Mouse (Mus musculus): Measurements from ENCODE around the gene Gm35549. TPM values are rescaled to one million over a fixed set of nuclear protein-coding genes. Genes with fewer than 3 reads are reported as not detected.
A peak's percentile ranks its signal among the peaks of the same experiment; 100 is the strongest.

The Gm35549 gene
- polyA plus RNA-seq, 1 experiment from 2014 or later: 0.28 TPM

- Histone ChIP-seq H3K9me3 (no peaks in the 10 kb centered on the region), H3K4me1 (replicated peaks) (no peaks in the 10 kb centered on the region), H3K27ac (no peak overlapping the region), H3K4me2 (replicated peaks) (no peak overlapping the region), H3K4me3 (replicated peaks) (no peak overlapping the region), H3K36me3 (peaks cover 70% of the 10 kb centered on the region), H3K9ac (replicated peaks) (no peak overlapping the region), H3K27me3 (no peaks in the 10 kb centered on the region)
- ATAC-seq: no peak
- 91% methylated on average over 5 of the region's 5 CpGs for WGBS
Measured at GRCm38 (mm10) chr9:122823374-122824017, 20.3 kb downstream of the Gm35549 start.

GRCm38 (mm10) chr9:122815239-122815851, 28.5 kb downstream of the Gm35549 start:
- Histone ChIP-seq H3K36me3 (peaks cover 46% of the 10 kb centered on the region), H3K4me3 (replicated peaks) (no peak overlapping the region), H3K4me2 (replicated peaks) (no peak overlapping the region), H3K27me3 (no peaks in the 10 kb centered on the region), H3K9ac (replicated peaks) (no peak overlapping the region), H3K4me1 (replicated peaks) (no peaks in the 10 kb centered on the region), H3K27ac (no peak overlapping the region), H3K9me3 (no peaks in the 10 kb centered on the region)
- no peak for ATAC-seq
- WGBS: 89% methylated on average over 4 of the region's 4 CpGs

DNA sequence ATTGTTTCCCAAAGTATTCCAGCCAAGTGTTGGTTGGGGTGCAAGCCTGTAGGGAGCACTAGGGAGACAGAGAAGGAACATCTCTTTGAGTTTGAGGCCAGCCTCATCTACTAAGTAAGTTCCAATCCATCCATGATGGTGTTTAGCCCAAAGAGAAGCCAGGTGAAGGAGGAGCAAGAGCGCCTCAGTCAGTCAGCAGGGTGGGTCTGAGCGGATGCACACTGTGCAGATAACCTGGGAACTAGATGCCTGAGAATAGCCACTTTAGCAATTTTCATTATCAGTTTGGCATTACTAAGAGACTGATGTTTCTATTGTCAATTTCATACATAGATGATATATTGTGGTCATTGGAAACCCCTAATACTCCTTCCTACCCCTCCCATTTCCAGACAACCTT, 29.1 kb downstream of the Gm35549 start:
- no peak overlapping the region for H3K4me2 ChIP-seq (replicated peaks)
- 94% methylated on average over 2 of the region's 2 CpGs for WGBS
- ATAC-seq: no peak
- H3K36me3 ChIP-seq: peaks cover 40% of the 10 kb centered on the region
- no peak overlapping the region for H3K27ac ChIP-seq
- H3K4me3 ChIP-seq (replicated peaks): no peak overlapping the region
- no peaks in the 10 kb centered on the region for H3K9me3 ChIP-seq
- no peak overlapping the region for H3K9ac ChIP-seq (replicated peaks)
- no peaks in the 10 kb centered on the region for H3K27me3 ChIP-seq
- H3K4me1 ChIP-seq (replicated peaks): no peaks in the 10 kb centered on the region

- H3K4me1 ChIP-seq (replicated peaks): no peaks in the 10 kb centered on the region
- no peak for ATAC-seq
- no peak overlapping the region for H3K9ac ChIP-seq (replicated peaks)
- no peak overlapping the region for H3K27ac ChIP-seq
- no peak overlapping the region for H3K4me2 ChIP-seq (replicated peaks)
- no peaks in the 10 kb centered on the region for H3K9me3 ChIP-seq
- H3K36me3 ChIP-seq: peaks cover 35% of the 10 kb centered on the region
- H3K27me3 ChIP-seq: no peaks in the 10 kb centered on the region
- WGBS: 89% methylated on average over 5 of the region's 5 CpGs
- H3K4me3 ChIP-seq (replicated peaks): no peak overlapping the region
Measured at GRCm38 (mm10) chr9:122812386-122812785, 31.4 kb downstream of the Gm35549 start.

DNA sequence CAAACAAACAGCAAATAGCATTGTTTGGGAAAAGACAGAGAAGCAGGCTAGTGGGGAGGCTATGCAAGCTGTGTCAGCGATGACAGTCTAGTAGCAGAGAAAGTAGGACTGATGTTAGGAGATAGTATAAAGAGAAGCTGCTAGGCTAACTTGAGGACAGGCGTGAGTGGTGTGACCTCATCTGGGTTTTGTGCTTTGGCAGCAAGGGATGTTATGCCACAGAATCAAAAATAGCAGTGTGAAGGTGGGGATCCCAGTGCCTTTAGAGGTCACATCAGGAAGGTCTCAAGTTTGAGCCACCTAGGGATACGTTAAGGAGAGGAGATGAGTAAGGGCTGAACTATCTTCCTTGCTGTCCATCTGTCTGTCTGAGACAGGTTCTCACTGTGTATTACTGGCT, 33.6 kb downstream of the Gm35549 start:
- Histone ChIP-seq H3K4me3 (replicated peaks) (no peak overlapping the region), H3K27ac (no peak overlapping the region), H3K36me3 (peaks cover 23% of the 10 kb centered on the region), H3K4me1 (replicated peaks) (peaks cover 12% of the 10 kb centered on the region), H3K4me2 (replicated peaks) (no peak overlapping the region), H3K27me3 (no peaks in the 10 kb centered on the region), H3K9me3 (no peaks in the 10 kb centered on the region), H3K9ac (replicated peaks) (no peak overlapping the region)
- 92% methylated on average over 3 of the region's 3 CpGs for WGBS
- ATAC-seq: no peak

- H3K9me3 ChIP-seq: no peaks in the 10 kb centered on the region
- H3K9ac ChIP-seq (replicated peaks): no peak overlapping the region
- no peak for ATAC-seq
- H3K4me2 ChIP-seq (replicated peaks): no peak overlapping the region
- H3K27me3 ChIP-seq: no peaks in the 10 kb centered on the region
- WGBS: 91% methylated on average over 2 of the region's 2 CpGs
- H3K4me1 ChIP-seq (replicated peaks): peaks cover 12% of the 10 kb centered on the region
- H3K4me3 ChIP-seq (replicated peaks): no peak overlapping the region
- no peak overlapping the region for H3K27ac ChIP-seq
- peaks cover 11% of the 10 kb centered on the region; the same call in 1 of the 2 replicates for H3K36me3 ChIP-seq
Measured at GRCm38 (mm10) chr9:122807186-122807585, 36.6 kb downstream of the Gm35549 start.

DNA sequence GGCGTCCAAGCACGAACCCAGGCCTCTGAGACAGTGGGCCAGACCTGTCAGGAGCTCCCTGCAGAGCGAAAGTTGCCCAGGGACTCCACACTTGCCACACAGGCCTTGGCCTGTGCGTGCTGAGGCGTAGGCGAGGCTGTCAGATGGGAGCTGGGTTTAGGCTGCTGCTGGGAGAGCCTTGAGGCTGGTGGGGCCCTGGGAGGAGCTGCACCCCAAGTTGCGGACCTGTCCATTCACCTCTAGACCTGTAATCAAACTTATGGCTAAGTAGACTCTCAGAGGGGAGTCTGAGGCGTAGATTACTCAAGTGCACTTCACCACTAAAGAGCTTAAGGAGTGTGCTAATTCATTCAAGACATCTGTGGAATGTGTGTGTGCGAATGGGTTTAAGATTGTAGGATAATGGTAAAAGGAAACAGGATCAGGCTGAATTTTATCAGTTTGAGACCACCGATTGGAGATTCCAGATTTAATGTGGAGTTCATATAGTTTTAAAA, 37.9 kb downstream of the Gm35549 start:
- 9% methylated on average over 10 of the region's 10 CpGs for WGBS

DNA sequence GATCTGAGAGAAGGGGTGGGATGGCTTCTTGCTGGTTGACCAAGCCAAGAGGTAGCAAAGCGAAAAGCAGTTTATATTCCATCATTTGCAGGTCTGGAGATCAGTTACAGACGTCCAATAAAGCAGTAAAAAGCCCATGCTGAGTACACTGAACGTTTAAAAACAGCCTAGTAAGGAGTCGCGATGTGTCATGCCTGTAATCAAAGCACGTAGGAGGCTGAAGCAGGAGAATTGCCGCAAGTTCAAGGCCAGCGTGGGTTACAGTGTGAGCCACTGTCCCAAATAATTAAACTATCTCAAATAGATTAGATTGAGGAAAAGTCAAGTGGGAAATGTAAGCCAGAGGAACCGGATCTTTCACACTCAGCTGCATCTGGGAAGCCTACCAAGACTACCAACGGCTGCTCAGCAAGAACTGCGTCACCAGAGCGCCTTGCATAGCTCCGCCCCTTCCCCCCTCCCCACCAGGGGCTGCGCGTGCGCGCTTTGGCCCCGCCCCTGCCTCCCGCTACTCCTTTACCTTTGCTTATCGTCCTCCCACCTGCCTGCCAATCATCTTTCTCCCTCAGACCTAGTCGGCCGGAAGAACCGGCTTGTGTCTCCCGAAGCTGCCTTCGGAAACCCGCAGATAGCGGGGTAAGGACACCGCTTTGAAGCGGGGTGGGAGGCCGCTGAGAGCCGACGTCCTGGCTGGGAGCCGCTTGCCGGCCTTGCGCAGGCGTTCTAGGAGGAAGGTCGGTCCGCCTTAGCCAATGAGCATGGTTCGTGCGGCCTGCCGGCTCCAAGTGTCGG, 38.6 kb downstream of the Gm35549 start, which contains the start of gene Tcaim:
Tcaim (plus strand) TSS at position 487 of the 792 bp plus-strand sequence.
- Histone ChIP-seq H3K36me3 (0 out of 2 replicates have a peak, but pooled peaks cover 4% of the 10 kb centered on the region), H3K4me3 (replicated peaks) (peak within 1 kb of the TSS; percentile 64), H3K9me3 (no peaks in the 10 kb centered on the region), H3K27ac (peak within 1 kb of the TSS; percentile 91), H3K9ac (replicated peaks) (peak within 1 kb of the TSS; percentile 80), H3K27me3 (no peaks in the 10 kb centered on the region), H3K4me1 (replicated peaks) (peaks cover 12% of the 10 kb centered on the region), H3K4me2 (replicated peaks) (peak within 1 kb of the TSS; percentile 87)
- whole genome bisulfite sequencing: 9% methylated on average over 42 of the region's 42 CpGs
- ATAC-seq: peak; percentile 98

More for the DNA sequence above, 37.9 kb downstream of the Gm35549 start:
- Histone ChIP-seq H3K27me3 (no peaks in the 10 kb centered on the region), H3K9me3 (no peaks in the 10 kb centered on the region), H3K36me3 (0 out of 2 replicates have a peak, but pooled peaks cover 4% of the 10 kb centered on the region), H3K9ac (replicated peaks) (peak overlapping the region; percentile 80), H3K4me2 (replicated peaks) (peak overlapping the region; percentile 87), H3K4me3 (replicated peaks) (peak overlapping the region; percentile 64), H3K27ac (peak overlapping the region; percentile 91), H3K4me1 (replicated peaks) (peaks cover 12% of the 10 kb centered on the region)
- ATAC-seq: no peak

GRCm38 (mm10) chr9:122786534-122786933, 57.3 kb downstream of the Gm35549 start:
- Histone ChIP-seq H3K27me3 (no peaks in the 10 kb centered on the region), H3K4me3 (replicated peaks) (no peak overlapping the region), H3K36me3 (no peaks in the 10 kb centered on the region), H3K9ac (replicated peaks) (no peak overlapping the region), H3K27ac (no peak overlapping the region), H3K4me2 (replicated peaks) (no peak overlapping the region), H3K9me3 (no peaks in the 10 kb centered on the region), H3K4me1 (replicated peaks) (no peaks in the 10 kb centered on the region)
- 87% methylated on average over 1 of the region's 1 CpGs for WGBS
- no peak for ATAC-seq

DNA sequence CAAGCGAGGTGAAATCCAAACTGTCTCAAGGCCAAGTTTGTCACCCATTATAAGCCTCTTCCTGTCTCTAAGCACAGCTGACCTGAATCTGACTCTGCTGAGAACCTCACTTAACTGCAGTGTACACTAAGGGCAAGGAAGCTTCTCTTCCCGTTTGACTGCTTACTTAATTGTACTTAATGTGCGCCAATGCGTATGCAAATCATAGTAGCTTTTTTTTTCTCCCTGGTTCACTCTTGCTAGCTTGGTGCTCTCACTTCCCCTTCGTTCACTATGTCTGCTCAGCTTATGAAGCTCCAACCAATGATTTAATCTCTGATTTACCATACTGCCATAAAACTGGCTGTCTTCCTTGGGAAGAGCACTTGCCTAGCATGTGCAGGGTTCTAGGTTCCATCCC, 58.6 kb downstream of the Gm35549 start:
- 82% methylated on average over 5 of the region's 5 CpGs for WGBS
- Histone ChIP-seq H3K9me3 (no peaks in the 10 kb centered on the region), H3K36me3 (no peaks in the 10 kb centered on the region), H3K27me3 (no peaks in the 10 kb centered on the region), H3K4me3 (replicated peaks) (no peak overlapping the region), H3K4me1 (replicated peaks) (no peaks in the 10 kb centered on the region), H3K4me2 (replicated peaks) (no peak overlapping the region), H3K27ac (no peak overlapping the region), H3K9ac (replicated peaks) (no peak overlapping the region)
- no peak for ATAC-seq
